Mouse (Mus musculus): ENCODE data around the gene Phlpp2. TPM values are rescaled to one million over a fixed set of nuclear protein-coding genes. Genes with fewer than 3 reads are reported as not detected.

The Phlpp2 gene
- polyA plus RNA-seq, 1 experiment from 2014 or later: 2.4 TPM

DNA sequence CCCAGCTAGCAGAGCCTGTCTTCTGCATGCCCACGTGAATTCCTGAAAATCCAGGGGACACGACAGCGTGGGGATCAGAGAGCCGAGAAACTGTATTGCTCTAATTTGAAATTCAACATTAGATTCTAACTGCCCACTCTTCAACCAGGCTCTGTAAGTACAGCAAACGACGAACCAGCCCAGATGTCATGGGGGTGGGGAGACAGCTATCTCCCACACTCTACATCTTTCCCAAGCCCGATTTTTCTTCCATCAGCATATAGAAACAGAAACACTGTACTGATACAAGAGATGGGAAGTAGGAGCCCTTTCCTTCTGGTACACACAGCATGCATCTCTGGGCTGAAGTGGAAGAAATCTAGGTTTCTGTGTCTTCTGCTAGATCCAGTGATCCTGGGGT lies 83.8 kb downstream of the Phlpp2 start:
- no peak for ATAC-seq
- Histone ChIP-seq H3K9ac (no peak overlapping the region), H3K4me3 (replicated peaks) (no peak overlapping the region), H3K9me3 (no peaks in the 10 kb centered on the region), H3K4me1 (replicated peaks) (peaks cover 10% of the 10 kb centered on the region), H3K4me2 (replicated peaks) (no peak overlapping the region), H3K27ac (no peak overlapping the region), H3K36me3 (no peaks in the 10 kb centered on the region), H3K27me3 (replicated peaks) (peaks cover 9% of the 10 kb centered on the region; the same call in 1 of the 2 replicates)
- WGBS: 68% methylated on average over 7 of the region's 7 CpGs

DNA sequence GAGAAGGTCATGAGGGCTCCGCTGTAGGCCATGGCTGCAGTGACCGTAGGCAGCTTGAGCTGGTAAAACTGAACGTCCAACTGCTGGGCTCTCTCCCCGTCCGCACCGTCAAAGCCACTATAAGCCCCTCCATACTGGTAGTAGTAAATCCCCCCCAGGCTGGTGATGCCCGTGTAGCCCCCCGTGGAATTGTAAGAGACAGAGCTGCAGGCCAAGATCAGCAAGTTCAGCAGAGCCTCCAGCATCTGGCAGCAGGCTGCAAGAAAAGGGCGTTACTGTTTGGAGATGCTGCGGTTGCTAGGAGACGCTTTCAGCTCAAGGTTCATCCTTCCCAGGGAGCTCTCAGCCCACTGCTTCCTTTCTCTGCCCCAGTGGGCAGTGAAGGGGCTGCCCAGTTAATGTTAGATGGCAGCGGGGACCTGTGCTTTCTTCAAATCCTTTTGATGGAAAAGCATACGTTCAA lies 86.2 kb downstream of the Phlpp2 start:
- H3K9me3 ChIP-seq: no peaks in the 10 kb centered on the region
- H3K36me3 ChIP-seq: no peaks in the 10 kb centered on the region
- ATAC-seq: no peak
- no peaks in the 10 kb centered on the region for H3K27me3 ChIP-seq (replicated peaks)
- no peak overlapping the region for H3K9ac ChIP-seq
- 56% methylated on average over 13 of the region's 13 CpGs for WGBS
- no peak overlapping the region for H3K27ac ChIP-seq
- no peak overlapping the region for H3K4me3 ChIP-seq (replicated peaks)
- H3K4me1 ChIP-seq (replicated peaks): peaks cover 8% of the 10 kb centered on the region
- H3K4me2 ChIP-seq (replicated peaks): no peak overlapping the region

DNA sequence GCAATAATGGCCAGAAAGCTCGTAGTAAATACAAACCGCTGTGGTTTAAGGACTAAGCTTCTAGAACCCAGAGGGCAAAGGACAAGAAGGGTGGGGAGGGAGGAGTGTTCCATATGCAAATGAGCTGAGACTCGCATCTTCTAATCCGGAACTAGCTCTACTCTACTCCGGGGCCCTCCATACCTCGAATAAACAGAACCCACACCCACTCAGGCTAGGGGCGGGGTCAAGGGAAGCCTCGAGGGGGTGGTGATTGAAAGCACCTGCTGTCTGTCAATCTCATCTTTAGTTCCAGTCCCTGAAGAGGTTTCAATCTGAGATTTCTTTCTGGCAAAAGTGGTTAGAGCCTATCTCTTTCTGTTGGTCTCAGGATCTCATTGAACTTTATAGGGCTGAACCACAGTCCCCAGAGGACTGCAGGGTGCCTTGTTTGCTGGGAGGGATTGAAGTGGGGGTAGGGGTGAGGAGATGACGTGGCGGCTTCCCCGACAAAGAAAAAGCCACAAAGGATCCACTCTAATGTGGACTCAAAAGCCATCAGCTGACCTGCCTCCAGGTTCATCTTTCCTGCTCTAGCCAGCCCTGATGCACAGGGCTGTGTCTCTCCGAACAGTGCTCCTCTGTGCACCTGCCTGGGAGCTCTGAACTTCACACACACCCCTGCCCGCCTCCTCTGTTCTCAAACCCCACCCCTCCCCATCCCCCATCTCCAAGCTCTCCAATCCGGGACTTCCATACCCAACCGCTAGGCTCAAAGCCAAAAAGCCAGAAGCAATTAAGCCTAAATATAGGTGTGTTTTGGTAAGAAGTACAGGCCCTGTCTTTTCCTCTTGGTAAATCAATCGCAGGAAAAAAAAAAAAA lies 89.1 kb downstream of the Phlpp2 start:
- no peaks in the 10 kb centered on the region for H3K36me3 ChIP-seq
- peak overlapping the region; percentile 48; the same call in 1 of the 2 replicates for H3K27ac ChIP-seq
- H3K9me3 ChIP-seq: no peaks in the 10 kb centered on the region
- peaks cover 15% of the 10 kb centered on the region for H3K4me1 ChIP-seq (replicated peaks)
- H3K27me3 ChIP-seq (replicated peaks): peaks cover 12% of the 10 kb centered on the region
- no peak overlapping the region for H3K9ac ChIP-seq
- ATAC-seq: peak; percentile 85
- peak overlapping the region; percentile 38; the same call in 1 of the 2 replicates for H3K4me2 ChIP-seq (replicated peaks)
- no peak overlapping the region for H3K4me3 ChIP-seq (replicated peaks)
- WGBS: 7% methylated on average over 16 of the region's 16 CpGs

DNA sequence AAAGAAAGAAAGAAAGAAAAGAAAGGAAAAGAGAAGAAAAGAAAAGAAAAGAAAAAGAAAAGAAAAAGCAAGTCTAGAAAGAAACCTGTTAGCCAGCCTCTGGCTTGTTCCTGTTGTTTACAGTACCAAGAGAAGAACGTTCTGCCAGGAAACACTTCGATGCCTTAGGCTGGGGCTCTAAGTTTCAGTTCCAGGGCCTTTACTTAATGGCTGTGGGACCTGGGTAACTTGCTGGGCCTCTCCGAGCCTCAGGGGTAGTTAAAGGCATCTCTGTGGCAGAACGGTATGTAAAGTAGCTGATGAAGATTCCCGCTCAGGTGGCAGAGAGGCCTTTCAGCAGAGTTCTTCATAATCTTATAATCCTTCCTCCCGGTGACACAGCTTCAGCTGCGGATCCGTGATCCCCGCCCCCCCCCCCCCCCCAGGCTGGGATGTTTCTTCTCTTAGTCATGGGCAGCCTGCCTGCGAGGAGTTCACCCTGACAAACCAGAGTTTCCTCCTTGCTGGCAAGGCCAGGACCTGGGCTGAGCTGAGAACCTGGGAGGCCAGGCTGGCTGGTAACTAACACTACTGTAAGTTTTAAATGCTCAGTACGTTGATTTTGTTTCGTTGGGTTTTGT lies 89.8 kb downstream of the Phlpp2 start:
- H3K36me3 ChIP-seq: no peaks in the 10 kb centered on the region
- peak overlapping the region; percentile 57; the same call in 1 of the 2 replicates for H3K27ac ChIP-seq
- ATAC-seq: no peak
- H3K4me3 ChIP-seq (replicated peaks): no peak overlapping the region
- peaks cover 15% of the 10 kb centered on the region for H3K27me3 ChIP-seq (replicated peaks)
- WGBS: 32% methylated on average over 12 of the region's 12 CpGs
- no peak overlapping the region for H3K9ac ChIP-seq
- no peak overlapping the region for H3K4me2 ChIP-seq (replicated peaks)
- H3K4me1 ChIP-seq (replicated peaks): peaks cover 18% of the 10 kb centered on the region
- H3K9me3 ChIP-seq: no peaks in the 10 kb centered on the region

- H3K9ac ChIP-seq: no peak overlapping the region
- H3K4me2 ChIP-seq (replicated peaks): no peak overlapping the region
- no peaks in the 10 kb centered on the region for H3K9me3 ChIP-seq
- no peak overlapping the region for H3K27ac ChIP-seq
- H3K27me3 ChIP-seq (replicated peaks): peaks cover 18% of the 10 kb centered on the region
- H3K4me3 ChIP-seq (replicated peaks): no peak overlapping the region
- H3K4me1 ChIP-seq (replicated peaks): peaks cover 20% of the 10 kb centered on the region
- 83% methylated on average over 4 of the region's 4 CpGs for WGBS
- no peaks in the 10 kb centered on the region for H3K36me3 ChIP-seq
- no peak for ATAC-seq
Observed at GRCm38 (mm10) chr8:109959112-109959511, 90.8 kb downstream of the Phlpp2 start.

- peak within 1 kb of the TSS; percentile 53 for H3K9ac ChIP-seq
- peak within 1 kb of the TSS; percentile 68 for H3K4me2 ChIP-seq (replicated peaks)
- H3K27ac ChIP-seq: no peak within 1 kb of the TSS
- H3K4me1 ChIP-seq (replicated peaks): peaks cover 20% of the 10 kb centered on the region
- H3K9me3 ChIP-seq: no peaks in the 10 kb centered on the region
- WGBS: 2% methylated on average over 64 of the region's 64 CpGs
- H3K36me3 ChIP-seq: no peaks in the 10 kb centered on the region
- ATAC-seq: peak; percentile 68
- peak within 1 kb of the TSS; percentile 52 for H3K4me3 ChIP-seq (replicated peaks)
- H3K27me3 ChIP-seq (replicated peaks): peaks cover 19% of the 10 kb centered on the region
Observed at GRCm38 (mm10) chr8:109961693-109962367, 93.5 kb downstream of the Phlpp2 start, which contains the start of gene Marveld3. Gene Marveld3 (minus strand): TSS chr8:109962203.

- Histone ChIP-seq H3K4me3 (replicated peaks) (no peak overlapping the region), H3K27ac (no peak overlapping the region), H3K9ac (no peak overlapping the region), H3K36me3 (no peaks in the 10 kb centered on the region), H3K9me3 (no peaks in the 10 kb centered on the region), H3K4me2 (replicated peaks) (no peak overlapping the region), H3K4me1 (replicated peaks) (peaks cover 14% of the 10 kb centered on the region; the same call in 1 of the 2 replicates), H3K27me3 (replicated peaks) (peaks cover 19% of the 10 kb centered on the region)
- no peak for ATAC-seq
- 65% methylated on average over 9 of the region's 9 CpGs for WGBS
Observed at GRCm38 (mm10) chr8:109962896-109963295, 94.6 kb downstream of the Phlpp2 start.

DNA sequence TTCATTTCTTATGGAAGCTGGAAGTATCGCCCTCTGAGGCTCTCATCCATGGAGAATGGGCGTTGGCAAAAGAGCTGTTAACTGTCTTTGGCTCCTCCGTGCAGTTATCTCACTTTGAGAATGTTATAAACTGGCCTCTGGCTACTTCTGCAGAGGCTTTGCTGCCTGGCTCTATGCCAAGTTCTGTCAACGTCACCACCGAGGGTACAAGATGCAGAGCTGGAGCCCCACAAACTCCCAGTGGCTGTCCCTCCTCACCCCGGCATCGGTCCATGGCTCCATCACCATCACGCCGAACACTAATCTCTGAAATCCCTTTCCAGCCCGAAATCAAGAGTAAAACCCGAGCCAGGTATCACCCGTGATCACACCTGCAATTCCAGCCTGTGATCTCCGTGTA lies 95.1 kb downstream of the Phlpp2 start:
- Histone ChIP-seq H3K9ac (no peak overlapping the region), H3K27ac (no peak overlapping the region), H3K36me3 (no peaks in the 10 kb centered on the region), H3K27me3 (replicated peaks) (peaks cover 19% of the 10 kb centered on the region), H3K4me1 (replicated peaks) (peaks cover 11% of the 10 kb centered on the region; the same call in 1 of the 2 replicates), H3K4me3 (replicated peaks) (no peak overlapping the region), H3K9me3 (no peaks in the 10 kb centered on the region), H3K4me2 (replicated peaks) (no peak overlapping the region)
- 57% methylated on average over 13 of the region's 13 CpGs for WGBS
- no peak for ATAC-seq

- Histone ChIP-seq H3K27me3 (replicated peaks) (peaks cover 19% of the 10 kb centered on the region), H3K36me3 (no peaks in the 10 kb centered on the region), H3K4me2 (replicated peaks) (no peak overlapping the region), H3K4me3 (replicated peaks) (no peak overlapping the region), H3K9me3 (no peaks in the 10 kb centered on the region), H3K4me1 (replicated peaks) (peaks cover 11% of the 10 kb centered on the region; the same call in 1 of the 2 replicates), H3K9ac (no peak overlapping the region), H3K27ac (no peak overlapping the region)
- ATAC-seq: no peak
- WGBS: 75% methylated on average over 4 of the region's 4 CpGs
Observed at GRCm38 (mm10) chr8:109964106-109964505, 95.8 kb downstream of the Phlpp2 start.

- Histone ChIP-seq H3K9ac (no peak overlapping the region), H3K36me3 (no peaks in the 10 kb centered on the region), H3K27me3 (replicated peaks) (0 out of 2 replicates have a peak, but pooled peaks cover 3% of the 10 kb centered on the region), H3K4me1 (replicated peaks) (no peaks in the 10 kb centered on the region), H3K4me3 (replicated peaks) (no peak overlapping the region), H3K4me2 (replicated peaks) (no peak overlapping the region), H3K9me3 (no peaks in the 10 kb centered on the region), H3K27ac (no peak overlapping the region)
- WGBS: 54% methylated on average over 10 of the region's 10 CpGs
- ATAC-seq: no peak
Observed at GRCm38 (mm10) chr8:109968837-109969236, 100.5 kb downstream of the Phlpp2 start.

GRCm38 (mm10) chr8:109970323-109970722 lies 102.0 kb downstream of the Phlpp2 start:
- WGBS: 8% methylated on average over 9 of the region's 9 CpGs
- ATAC-seq: no peak
- H3K4me2 ChIP-seq (replicated peaks): no peak overlapping the region

DNA sequence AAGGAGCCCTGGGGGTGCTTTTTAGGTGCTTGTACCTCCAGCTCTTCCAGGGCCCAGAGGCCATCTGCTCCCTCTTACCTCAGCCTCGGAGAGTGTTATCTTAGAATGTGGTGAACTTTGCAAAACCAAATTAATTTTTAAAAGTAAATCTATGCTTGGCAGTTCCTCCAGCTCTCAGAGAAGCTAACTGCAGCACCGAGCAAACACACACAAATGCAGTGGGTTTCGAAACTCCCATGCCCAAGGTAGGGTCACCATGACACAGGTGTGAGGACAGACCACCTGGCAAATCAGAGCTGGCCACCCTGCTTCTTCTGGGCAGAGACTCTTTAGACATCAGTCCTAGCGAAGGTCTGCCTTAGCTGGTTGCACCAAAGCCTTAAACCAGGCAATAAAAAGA lies 104.6 kb downstream of the Phlpp2 start:
- WGBS: 85% methylated on average over 4 of the region's 4 CpGs
- Histone ChIP-seq H3K27me3 (replicated peaks) (no peaks in the 10 kb centered on the region), H3K4me2 (replicated peaks) (no peak overlapping the region), H3K27ac (no peak overlapping the region), H3K9ac (no peak overlapping the region), H3K36me3 (no peaks in the 10 kb centered on the region), H3K4me1 (replicated peaks) (no peaks in the 10 kb centered on the region), H3K4me3 (replicated peaks) (no peak overlapping the region), H3K9me3 (no peaks in the 10 kb centered on the region)
- ATAC-seq: no peak

More at GRCm38 (mm10) chr8:109970323-109970722, 102.0 kb downstream of the Phlpp2 start:
- no peak overlapping the region for H3K4me3 ChIP-seq (replicated peaks)
- H3K36me3 ChIP-seq: no peaks in the 10 kb centered on the region
- H3K9ac ChIP-seq: no peak overlapping the region
- H3K27me3 ChIP-seq (replicated peaks): no peaks in the 10 kb centered on the region
- H3K4me1 ChIP-seq (replicated peaks): no peaks in the 10 kb centered on the region
- no peak overlapping the region for H3K27ac ChIP-seq
- no peaks in the 10 kb centered on the region for H3K9me3 ChIP-seq

Measured in intestine, embryonic 15.5 days (tissue).